Mouse (Mus musculus): ENCODE results near the gene Frmd4a. TPM values are rescaled to one million over a fixed set of nuclear protein-coding genes. Genes with fewer than 3 reads are reported as not detected.

Frmd4a gene
- polyA plus RNA-seq, 1 experiment from 2014 or later = 57.1 TPM

GRCm38 (mm10) chr2:4510208-4511079 is 492.9 kb downstream of the Frmd4a start:
- no peak for ATAC-seq
- H3K9ac ChIP-seq (replicated peaks) = no peak overlapping the region
- 77% methylated on average over 11 of the region's 11 CpGs for WGBS
- peaks cover 19% of the 10 kb centered on the region for H3K4me1 ChIP-seq (replicated peaks)
- H3K4me2 ChIP-seq (replicated peaks) = no peak overlapping the region
- H3K9me3 ChIP-seq = no peaks in the 10 kb centered on the region
- 0 out of 2 replicates have a peak overlapping the region, but pooled peaks have one; percentile 7 for H3K27ac ChIP-seq
- no peaks in the 10 kb centered on the region for H3K27me3 ChIP-seq
- H3K36me3 ChIP-seq = peaks cover 21% of the 10 kb centered on the region
- H3K4me3 ChIP-seq (replicated peaks) = no peak overlapping the region

- ATAC-seq = no peak
- H3K36me3 ChIP-seq = peaks cover 21% of the 10 kb centered on the region
- H3K4me2 ChIP-seq (replicated peaks) = no peak overlapping the region
- H3K9ac ChIP-seq (replicated peaks) = no peak overlapping the region
- peaks cover 20% of the 10 kb centered on the region for H3K4me1 ChIP-seq (replicated peaks)
- H3K9me3 ChIP-seq = no peaks in the 10 kb centered on the region
- H3K27me3 ChIP-seq = no peaks in the 10 kb centered on the region
- 98% methylated on average over 2 of the region's 2 CpGs for WGBS
- H3K4me3 ChIP-seq (replicated peaks) = no peak overlapping the region
- no peak overlapping the region for H3K27ac ChIP-seq
Measured at GRCm38 (mm10) chr2:4511080-4511386, 493.5 kb downstream of the Frmd4a start.

- Histone ChIP-seq H3K27ac (no peak overlapping the region), H3K36me3 (peaks cover 9% of the 10 kb centered on the region; the same call in 1 of the 2 replicates), H3K9me3 (no peaks in the 10 kb centered on the region), H3K4me3 (replicated peaks) (no peak overlapping the region), H3K4me1 (replicated peaks) (peaks cover 31% of the 10 kb centered on the region), H3K4me2 (replicated peaks) (no peak overlapping the region), H3K9ac (replicated peaks) (no peak overlapping the region), H3K27me3 (no peaks in the 10 kb centered on the region)
- no peak for ATAC-seq
- 56% methylated on average over 14 of the region's 14 CpGs for whole genome bisulfite sequencing
Measured at GRCm38 (mm10) chr2:4512607-4513006, 495.1 kb downstream of the Frmd4a start.

GRCm38 (mm10) chr2:4515910-4516309 is 498.4 kb downstream of the Frmd4a start:
- Histone ChIP-seq H3K9ac (replicated peaks) (no peak overlapping the region), H3K9me3 (no peaks in the 10 kb centered on the region), H3K4me3 (replicated peaks) (no peak overlapping the region), H3K27me3 (no peaks in the 10 kb centered on the region), H3K4me2 (replicated peaks) (no peak overlapping the region), H3K27ac (no peak overlapping the region), H3K36me3 (peaks cover 11% of the 10 kb centered on the region; the same call in 1 of the 2 replicates), H3K4me1 (replicated peaks) (peaks cover 27% of the 10 kb centered on the region)
- ATAC-seq = no peak
- WGBS = 98% methylated on average over 3 of the region's 3 CpGs

- no peak overlapping the region for H3K9ac ChIP-seq (replicated peaks)
- no peaks in the 10 kb centered on the region for H3K9me3 ChIP-seq
- peaks cover 25% of the 10 kb centered on the region for H3K4me1 ChIP-seq (replicated peaks)
- H3K4me3 ChIP-seq (replicated peaks) = no peak overlapping the region
- peak; percentile 70 for ATAC-seq
- WGBS = 37% methylated on average over 7 of the region's 7 CpGs
- peak overlapping the region; percentile 52 for H3K27ac ChIP-seq
- no peak overlapping the region for H3K4me2 ChIP-seq (replicated peaks)
- no peaks in the 10 kb centered on the region for H3K27me3 ChIP-seq
- H3K36me3 ChIP-seq = peaks cover 15% of the 10 kb centered on the region; the same call in 1 of the 2 replicates
Measured at GRCm38 (mm10) chr2:4516819-4517552, 499.5 kb downstream of the Frmd4a start.

- no peak overlapping the region for H3K4me3 ChIP-seq (replicated peaks)
- no peak overlapping the region for H3K9ac ChIP-seq (replicated peaks)
- peaks cover 18% of the 10 kb centered on the region for H3K4me1 ChIP-seq (replicated peaks)
- WGBS = 36% methylated on average over 7 of the region's 7 CpGs
- peak overlapping the region; percentile 52 for H3K27ac ChIP-seq
- no peaks in the 10 kb centered on the region for H3K9me3 ChIP-seq
- H3K4me2 ChIP-seq (replicated peaks) = no peak overlapping the region
- H3K27me3 ChIP-seq = no peaks in the 10 kb centered on the region
- peaks cover 15% of the 10 kb centered on the region; the same call in 1 of the 2 replicates for H3K36me3 ChIP-seq
- ATAC-seq = peak; percentile 78
Measured at GRCm38 (mm10) chr2:4517553-4518125, 500.1 kb downstream of the Frmd4a start.

- Histone ChIP-seq H3K4me3 (replicated peaks) (no peak overlapping the region), H3K4me2 (replicated peaks) (no peak overlapping the region), H3K27ac (no peak overlapping the region), H3K9me3 (no peaks in the 10 kb centered on the region), H3K4me1 (replicated peaks) (peaks cover 16% of the 10 kb centered on the region), H3K27me3 (no peaks in the 10 kb centered on the region), H3K9ac (replicated peaks) (no peak overlapping the region), H3K36me3 (peaks cover 15% of the 10 kb centered on the region; the same call in 1 of the 2 replicates)
- ATAC-seq = no peak
Measured at GRCm38 (mm10) chr2:4518549-4518948, 501.0 kb downstream of the Frmd4a start.

GRCm38 (mm10) chr2:4522769-4523487 is 505.4 kb downstream of the Frmd4a start:
- Histone ChIP-seq H3K9me3 (no peaks in the 10 kb centered on the region), H3K9ac (replicated peaks) (no peak overlapping the region), H3K4me3 (replicated peaks) (no peak overlapping the region), H3K27ac (peak overlapping the region; percentile 51), H3K27me3 (no peaks in the 10 kb centered on the region), H3K4me2 (replicated peaks) (no peak overlapping the region), H3K36me3 (peaks cover 12% of the 10 kb centered on the region; the same call in 1 of the 2 replicates), H3K4me1 (replicated peaks) (peaks cover 1% of the 10 kb centered on the region; the same call in 1 of the 2 replicates)
- 47% methylated on average over 1 of the region's 1 CpGs for WGBS
- ATAC-seq = no peak

GRCm38 (mm10) chr2:4527094-4527493 is 509.6 kb downstream of the Frmd4a start:
- Histone ChIP-seq H3K4me2 (replicated peaks) (no peak overlapping the region), H3K9ac (replicated peaks) (no peak overlapping the region), H3K9me3 (no peaks in the 10 kb centered on the region), H3K4me1 (replicated peaks) (peaks cover 15% of the 10 kb centered on the region), H3K27me3 (no peaks in the 10 kb centered on the region), H3K36me3 (peaks cover 28% of the 10 kb centered on the region), H3K27ac (no peak overlapping the region), H3K4me3 (replicated peaks) (no peak overlapping the region)
- ATAC-seq = no peak
- 57% methylated on average over 7 of the region's 7 CpGs for WGBS

GRCm38 (mm10) chr2:4529254-4529729 is 511.8 kb downstream of the Frmd4a start:
- Histone ChIP-seq H3K27ac (peak overlapping the region; percentile 73), H3K4me3 (replicated peaks) (no peak overlapping the region), H3K4me1 (replicated peaks) (peaks cover 15% of the 10 kb centered on the region), H3K9ac (replicated peaks) (no peak overlapping the region), H3K27me3 (no peaks in the 10 kb centered on the region), H3K36me3 (peaks cover 43% of the 10 kb centered on the region), H3K9me3 (no peaks in the 10 kb centered on the region), H3K4me2 (replicated peaks) (no peak overlapping the region)
- WGBS = 30% methylated on average over 9 of the region's 9 CpGs
- ATAC-seq = peak; percentile 86

- WGBS = 96% methylated on average over 11 of the region's 11 CpGs
- Histone ChIP-seq H3K27ac (no peak overlapping the region), H3K4me3 (replicated peaks) (no peak overlapping the region), H3K27me3 (no peaks in the 10 kb centered on the region), H3K36me3 (peaks cover 62% of the 10 kb centered on the region), H3K4me2 (replicated peaks) (no peak overlapping the region), H3K9me3 (no peaks in the 10 kb centered on the region), H3K9ac (replicated peaks) (no peak overlapping the region), H3K4me1 (replicated peaks) (peaks cover 15% of the 10 kb centered on the region)
- ATAC-seq = no peak
Measured at GRCm38 (mm10) chr2:4531533-4532197, 514.1 kb downstream of the Frmd4a start.

Data from midbrain, embryonic 13.5 days (tissue).